In genomic region chr7:24325197-24325596, GRCm38 (mm10) we compare ENCODE assay signal across 10 mouse cellular contexts. TPM values are rescaled to one million over a fixed set of nuclear protein-coding genes. Genes with fewer than 3 reads are reported as not detected.
DNase-seq lines count a peak whose midpoint lies in the region; ATAC-seq and TF ChIP-seq lines count a peak whose summit lies in the region.
"Had no signal": no experiment of that assay in that cellular context is flagged by ENCODE, and none has a peak within 500 bp of the region (broad histone marks: within the 10 kb centered on the region; RNA-seq: fewer than 3 reads in every experiment).

No protein-coding gene starts in this region.

- WGBS in heart, postnatal 0 days = 85% methylated on average over 6 of the region's 6 CpGs
- 88% methylated on average over 6 of the region's 6 CpGs for WGBS in hindbrain, embryonic 13.5 days

- H3K9ac ChIP-seq in heart, postnatal 0 days (replicated peaks; ENCODE audit: low read depth, low read length) = no peak overlapping the region
- no peak overlapping the region for H3K9ac ChIP-seq in hindbrain, embryonic 13.5 days

- TF ChIP-seq EP300 in heart, postnatal 0 days (IDR thresholded peaks at IDR 0.05; ENCODE audit: low read depth) = no peak

- peak overlapping the region; percentile 31; the same call in 1 of the 2 replicates for H3K4me3 ChIP-seq in heart, postnatal 0 days (ENCODE audit: low read depth, low read length)
- H3K4me3 ChIP-seq in hindbrain, embryonic 13.5 days = peak overlapping the region; percentile 30; the same call in 1 of the 2 replicates

- H3K27ac ChIP-seq in heart, postnatal 0 days (ENCODE audit: low read depth) = no peak overlapping the region
- peak overlapping the region; percentile 50; the same call in 1 of the 2 replicates for H3K27ac ChIP-seq in hindbrain, embryonic 13.5 days

- peaks cover 10% of the 10 kb centered on the region; the same call in 1 of the 2 replicates for H3K9me3 ChIP-seq in heart, postnatal 0 days (replicated peaks; ENCODE audit: control insufficient read depth, low read length)
- peaks cover 11% of the 10 kb centered on the region; the same call in 1 of the 2 replicates for H3K9me3 ChIP-seq in hindbrain, embryonic 13.5 days

- no peak for DNase-seq in heart, postnatal 0 days (ENCODE audit: low spot score)
- no peak for DNase-seq in heart, postnatal 25 days (ENCODE audit: low spot score)
- peak; percentile 36 for DNase-seq in adrenal gland, postnatal 25 days
- DNase-seq in lung, postnatal 36 days = peak; percentile 50
- no peak for DNase-seq in cerebellum, postnatal 36 days
- DNase-seq in layer of hippocampus, adult 9-11 months = no peak

- H3K4me2 ChIP-seq in heart, postnatal 0 days (ENCODE audit: low read depth, low read length) = peak overlapping the region; percentile 60; the same call in 1 of the 2 replicates
- peak overlapping the region; percentile 53 for H3K4me2 ChIP-seq in hindbrain, embryonic 13.5 days

- H3K4me1 ChIP-seq in heart, postnatal 0 days (ENCODE audit: control insufficient read depth, insufficient read depth) = no peaks in the 10 kb centered on the region
- peaks cover 15% of the 10 kb centered on the region for H3K4me1 ChIP-seq in hindbrain, embryonic 13.5 days (replicated peaks)

- ATAC-seq in heart, postnatal 0 days (ENCODE audit: insufficient read depth, low read depth) = no peak
- ATAC-seq in hindbrain, embryonic 13.5 days (ENCODE audit: low FRiP score) = no peak
- ATAC-seq in activated CD4-positive, CD25-positive, alpha-beta regulatory T cell, adult 4 months = no peak

- peaks cover 5% of the 10 kb centered on the region; the same call in 1 of the 2 replicates for H3K27me3 ChIP-seq in heart, postnatal 0 days (ENCODE audit: control insufficient read depth, insufficient read depth, low read length)
- peaks cover 1% of the 10 kb centered on the region; the same call in 1 of the 2 replicates for H3K27me3 ChIP-seq in hindbrain, embryonic 13.5 days

- TF ChIP-seq CTCF in heart, postnatal 0 days (IDR thresholded peaks at IDR 0.05; ENCODE audit: low read depth) = no peak

- no peaks in the 10 kb centered on the region for H3K36me3 ChIP-seq in heart, postnatal 0 days (replicated peaks; ENCODE audit: control insufficient read depth, insufficient read depth, low read length)
- no peaks in the 10 kb centered on the region for H3K36me3 ChIP-seq in hindbrain, embryonic 13.5 days

- intact Hi-C loops in heart, postnatal 25 days (cut with DNase I) = no loop called here

RNA-seq across cellular contexts. Expression of gene Tescl, which starts 8.5 kb away (rescaled TPM):
- total RNA-seq in heart, postnatal 0 days (2014; rRNA removed; ENCODE audit: low replicate concordance) = not detected in 2 replicates
- 0.14 TPM in 1 of 2 replicates, not detected in the other for polyA plus RNA-seq in heart, postnatal 0 days (2015; fragmentation: Nextera tagmentation; extraction: Ambion mirVana)
- not detected for total RNA-seq in heart, postnatal 25 days (2021)
- 1.0 and 1.1 TPM in 2 replicates for total RNA-seq in adrenal gland, postnatal 25 days (2021)
- polyA plus RNA-seq in hindbrain, embryonic 13.5 days (2015; fragmentation: Nextera tagmentation; extraction: Ambion mirVana) = 0.19 TPM in 1 of 2 replicates, not detected in the other
- polyA plus RNA-seq in activated CD4-positive, CD25-positive, alpha-beta regulatory T cell, adult 4 months (2017; shearing (Covaris generic)) = not detected
- total RNA-seq: layer of hippocampus, postnatal 36 days; MEL had no signal

RNA-seq across cellular contexts. Expression of gene Zfp94, which starts 8.7 kb away (rescaled TPM):
- total RNA-seq in heart, postnatal 0 days (2014; rRNA removed; ENCODE audit: low replicate concordance) = 0.95 and 4.1 TPM in 2 replicates
- polyA plus RNA-seq in heart, postnatal 0 days (2015; fragmentation: Nextera tagmentation; extraction: Ambion mirVana) = 2.8 and 2.9 TPM in 2 replicates
- total RNA-seq in heart, postnatal 25 days (2021) = 1 to 10 TPM; 1.8 to 2.5 TPM
- total RNA-seq in adrenal gland, postnatal 25 days (2021) = 4.1 and 6.6 TPM in 2 replicates
- polyA plus RNA-seq in hindbrain, embryonic 13.5 days (2015; fragmentation: Nextera tagmentation; extraction: Ambion mirVana) = 18.5 and 20.7 TPM in 2 replicates
- polyA plus RNA-seq in activated CD4-positive, CD25-positive, alpha-beta regulatory T cell, adult 4 months (2017; shearing (Covaris generic)) = 1 to 10 TPM; 7.8 to 9.3 TPM

RNA-seq across cellular contexts. Expression of gene Lypd5, which starts 23.8 kb away (rescaled TPM):
- total RNA-seq in heart, postnatal 0 days (2014; rRNA removed; ENCODE audit: low replicate concordance) = not detected in 2 replicates
- polyA plus RNA-seq in heart, postnatal 0 days (2015; fragmentation: Nextera tagmentation; extraction: Ambion mirVana) = not detected in 2 replicates
- not detected for total RNA-seq in heart, postnatal 25 days (2021)
- not detected in 2 replicates for total RNA-seq in adrenal gland, postnatal 25 days (2021)
- polyA plus RNA-seq in hindbrain, embryonic 13.5 days (2015; fragmentation: Nextera tagmentation; extraction: Ambion mirVana) = not detected in 2 replicates
- polyA plus RNA-seq in activated CD4-positive, CD25-positive, alpha-beta regulatory T cell, adult 4 months (2017; shearing (Covaris generic)) = not detected
- total RNA-seq: layer of hippocampus, postnatal 36 days; MEL had no signal

RNA-seq across cellular contexts. Expression of gene Zfp61, which starts 24.2 kb away (rescaled TPM):
- total RNA-seq in heart, postnatal 0 days (2014; rRNA removed; ENCODE audit: low replicate concordance) = 3.4 and 14.6 TPM in 2 replicates
- polyA plus RNA-seq in heart, postnatal 0 days (2015; fragmentation: Nextera tagmentation; extraction: Ambion mirVana) = 6.7 and 6.8 TPM in 2 replicates
- 1 to 10 TPM; 3.1 to 4.5 TPM for total RNA-seq in heart, postnatal 25 days (2021)
- total RNA-seq in adrenal gland, postnatal 25 days (2021) = 10.1 and 11.5 TPM in 2 replicates
- polyA plus RNA-seq in hindbrain, embryonic 13.5 days (2015; fragmentation: Nextera tagmentation; extraction: Ambion mirVana) = 44.1 and 50.3 TPM in 2 replicates
- 10 to 100 TPM; 16.6 to 17.4 TPM for polyA plus RNA-seq in activated CD4-positive, CD25-positive, alpha-beta regulatory T cell, adult 4 months (2017; shearing (Covaris generic))

RNA-seq across cellular contexts. Expression of gene Kcnn4, which starts 44.9 kb away (rescaled TPM):
- 0.69 and 2.0 TPM in 2 replicates for total RNA-seq in heart, postnatal 0 days (2014; rRNA removed; ENCODE audit: low replicate concordance)
- polyA plus RNA-seq in heart, postnatal 0 days (2015; fragmentation: Nextera tagmentation; extraction: Ambion mirVana) = 0.85 and 0.98 TPM in 2 replicates
- under 1 TPM; 0.70 to 0.81 TPM for total RNA-seq in heart, postnatal 25 days (2021)
- 0.21 TPM in 1 of 2 replicates, not detected in the other for total RNA-seq in adrenal gland, postnatal 25 days (2021)
- 1.2 and 1.5 TPM in 2 replicates for polyA plus RNA-seq in hindbrain, embryonic 13.5 days (2015; fragmentation: Nextera tagmentation; extraction: Ambion mirVana)
- 100 to 1,000 TPM; 101 to 105 TPM for polyA plus RNA-seq in activated CD4-positive, CD25-positive, alpha-beta regulatory T cell, adult 4 months (2017; shearing (Covaris generic))

Comparison
In these comparisons a context has a peak if more than half of its experiments do, and no peak if none do; other contexts are left out.
1. DNase-seq: peak in adrenal gland, postnatal 25 days (single experiment) and lung, postnatal 36 days (single experiment); none in heart, postnatal 0 days (single experiment), heart, postnatal 25 days (single experiment), cerebellum, postnatal 36 days (0 of 2) and layer of hippocampus, adult 9-11 months (single experiment).